Mouse (Mus musculus): ENCODE data around the gene 2210408I21Rik. TPM values are rescaled to one million over a fixed set of nuclear protein-coding genes. Genes with fewer than 3 reads are reported as not detected.

The 2210408I21Rik gene
- polyA plus RNA-seq, 1 experiment from 2014 or later = 12.2 TPM

DNA sequence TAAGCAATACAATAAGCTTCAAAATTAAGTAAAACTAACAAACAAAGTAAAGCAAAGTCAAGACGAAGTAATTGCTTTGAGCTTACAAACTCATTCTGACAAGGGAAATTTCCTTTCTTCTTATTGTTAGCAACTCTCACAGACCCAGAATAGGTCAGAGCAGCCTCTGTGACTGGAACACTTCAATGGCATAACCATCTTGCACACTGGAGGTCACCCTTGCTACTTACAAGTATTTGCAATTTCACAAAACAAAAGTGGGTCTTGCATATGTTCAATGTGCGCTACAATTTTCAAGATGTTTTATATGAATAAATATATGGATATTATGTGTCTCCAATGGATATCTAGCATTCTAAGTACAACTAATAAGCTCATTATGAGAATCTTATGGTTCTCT lies 265.4 kb downstream of the 2210408I21Rik start:
- H3K36me3 ChIP-seq (ENCODE audit: control insufficient read depth, insufficient read depth, low read length) = no peaks in the 10 kb centered on the region
- H3K4me3 ChIP-seq (ENCODE audit: low read depth, low read length) = no peak overlapping the region
- no peaks in the 10 kb centered on the region for H3K27me3 ChIP-seq (ENCODE audit: control insufficient read depth, insufficient read depth, low read length)
- 71% methylated on average over 2 of the region's 2 CpGs for WGBS
- no peak overlapping the region for H3K27ac ChIP-seq (ENCODE audit: low read depth, low read length)
- no peak overlapping the region for H3K9ac ChIP-seq (ENCODE audit: low read length)
- no peak for ATAC-seq (ENCODE audit: insufficient read depth, low FRiP score, low TSS enrichment)
- H3K9me3 ChIP-seq (ENCODE audit: control insufficient read depth, low read length) = no peaks in the 10 kb centered on the region
- H3K4me1 ChIP-seq (ENCODE audit: control insufficient read depth, insufficient read depth, low read length) = no peaks in the 10 kb centered on the region
- no peak for DNase-seq (ENCODE audit: low spot score)
- H3K4me2 ChIP-seq (ENCODE audit: low read depth) = no peak overlapping the region

- WGBS = 73% methylated on average over 3 of the region's 3 CpGs
- Histone ChIP-seq H3K4me1 (ENCODE audit: control insufficient read depth, insufficient read depth, low read length) (peaks cover 4% of the 10 kb centered on the region; the same call in 1 of the 2 replicates), H3K4me3 (ENCODE audit: low read depth, low read length) (no peak overlapping the region), H3K9ac (ENCODE audit: low read length) (no peak overlapping the region), H3K36me3 (ENCODE audit: control insufficient read depth, insufficient read depth, low read length) (no peaks in the 10 kb centered on the region), H3K27ac (ENCODE audit: low read depth, low read length) (no peak overlapping the region), H3K4me2 (ENCODE audit: low read depth) (no peak overlapping the region), H3K27me3 (ENCODE audit: control insufficient read depth, insufficient read depth, low read length) (no peaks in the 10 kb centered on the region), H3K9me3 (ENCODE audit: control insufficient read depth, low read length) (no peaks in the 10 kb centered on the region)
- DNase-seq (ENCODE audit: low spot score) (no peak), ATAC-seq (ENCODE audit: insufficient read depth, low FRiP score, low TSS enrichment) (no peak)
These were observed 273.2 kb downstream of the 2210408I21Rik start for GRCm38 (mm10) chr13:77408530-77408929.

DNA sequence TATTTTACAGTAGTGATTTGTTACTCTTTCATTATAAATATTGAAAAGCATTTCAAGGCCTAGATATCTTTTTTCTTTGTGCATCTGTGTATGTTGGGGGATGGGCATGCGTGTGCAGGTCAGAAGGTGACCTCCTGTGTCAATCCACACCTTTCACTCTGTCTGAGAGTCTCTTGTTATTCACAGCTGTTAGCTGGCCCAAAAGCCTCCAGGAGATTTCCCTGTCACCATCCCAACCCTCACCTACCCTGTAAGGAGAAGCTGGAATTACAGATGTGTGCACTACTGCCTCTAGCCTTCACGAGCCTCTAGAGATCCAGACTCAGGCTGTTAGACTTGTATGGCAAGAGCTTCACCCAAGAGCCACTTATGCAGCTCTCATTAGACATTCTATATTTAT lies 274.5 kb downstream of the 2210408I21Rik start:
- ATAC-seq (ENCODE audit: insufficient read depth, low FRiP score, low TSS enrichment) = no peak
- Histone ChIP-seq H3K27me3 (ENCODE audit: control insufficient read depth, insufficient read depth, low read length) (no peaks in the 10 kb centered on the region), H3K4me2 (ENCODE audit: low read depth) (no peak overlapping the region), H3K4me1 (ENCODE audit: control insufficient read depth, insufficient read depth, low read length) (peaks cover 4% of the 10 kb centered on the region; the same call in 1 of the 2 replicates), H3K9ac (ENCODE audit: low read length) (no peak overlapping the region), H3K4me3 (ENCODE audit: low read depth, low read length) (no peak overlapping the region), H3K27ac (ENCODE audit: low read depth, low read length) (no peak overlapping the region), H3K36me3 (ENCODE audit: control insufficient read depth, insufficient read depth, low read length) (no peaks in the 10 kb centered on the region), H3K9me3 (ENCODE audit: control insufficient read depth, low read length) (no peaks in the 10 kb centered on the region)
- WGBS = 70% methylated on average over 2 of the region's 2 CpGs
- DNase-seq (ENCODE audit: low spot score) = no peak

GRCm38 (mm10) chr13:77412829-77413228 lies 277.5 kb downstream of the 2210408I21Rik start:
- Histone ChIP-seq H3K27me3 (ENCODE audit: control insufficient read depth, insufficient read depth, low read length) (no peaks in the 10 kb centered on the region), H3K36me3 (ENCODE audit: control insufficient read depth, insufficient read depth, low read length) (no peaks in the 10 kb centered on the region), H3K9ac (ENCODE audit: low read length) (no peak overlapping the region), H3K9me3 (ENCODE audit: control insufficient read depth, low read length) (no peaks in the 10 kb centered on the region), H3K27ac (ENCODE audit: low read depth, low read length) (no peak overlapping the region), H3K4me1 (ENCODE audit: control insufficient read depth, insufficient read depth, low read length) (peaks cover 4% of the 10 kb centered on the region; the same call in 1 of the 2 replicates), H3K4me3 (ENCODE audit: low read depth, low read length) (no peak overlapping the region), H3K4me2 (ENCODE audit: low read depth) (no peak overlapping the region)
- 48% methylated on average over 2 of the region's 2 CpGs for WGBS
- ATAC-seq (ENCODE audit: insufficient read depth, low FRiP score, low TSS enrichment) = peak; percentile 49; the same call in 1 of the 2 replicates
- DNase-seq (ENCODE audit: low spot score) = no peak

DNA sequence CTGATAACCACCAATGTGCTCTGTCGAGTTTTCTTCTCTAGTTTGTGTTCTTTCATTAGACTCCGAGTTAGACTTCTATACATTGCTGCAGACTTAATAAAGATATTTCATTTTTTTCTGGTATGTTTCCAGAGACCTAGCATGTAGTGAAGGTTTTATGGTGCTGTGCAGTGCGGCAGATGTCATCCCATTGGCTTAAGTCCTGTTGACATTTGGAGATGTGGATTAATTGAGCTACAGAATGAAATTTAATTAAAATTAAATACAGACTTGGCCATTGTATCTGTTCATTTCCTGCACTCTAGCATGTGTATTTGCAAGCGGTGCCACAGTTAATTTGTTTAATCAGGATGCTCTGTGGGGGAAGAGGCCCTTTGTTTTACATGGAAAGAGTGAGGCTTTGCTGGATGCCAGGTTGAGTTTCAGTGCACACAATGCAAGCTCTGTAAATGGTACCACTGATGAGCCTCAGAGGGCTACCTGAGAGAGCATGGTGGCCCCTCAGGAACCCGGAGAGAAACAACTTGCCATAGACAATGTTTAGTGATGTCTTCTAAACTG lies 314.7 kb downstream of the 2210408I21Rik start:
- H3K4me3 ChIP-seq (ENCODE audit: low read depth, low read length) = no peak overlapping the region
- DNase-seq (ENCODE audit: low spot score) (no peak), ATAC-seq (ENCODE audit: insufficient read depth, low FRiP score, low TSS enrichment) (no peak)
- H3K36me3 ChIP-seq (ENCODE audit: control insufficient read depth, insufficient read depth, low read length) = no peaks in the 10 kb centered on the region
- WGBS = 88% methylated on average over 5 of the region's 5 CpGs
- H3K9ac ChIP-seq (ENCODE audit: low read length) = no peak overlapping the region
- no peaks in the 10 kb centered on the region for H3K27me3 ChIP-seq (ENCODE audit: control insufficient read depth, insufficient read depth, low read length)
- no peak overlapping the region for H3K4me2 ChIP-seq (ENCODE audit: low read depth)
- H3K4me1 ChIP-seq (ENCODE audit: control insufficient read depth, insufficient read depth, low read length) = no peaks in the 10 kb centered on the region
- H3K9me3 ChIP-seq (ENCODE audit: control insufficient read depth, low read length) = no peaks in the 10 kb centered on the region
- no peak overlapping the region for H3K27ac ChIP-seq (ENCODE audit: low read depth, low read length)

GRCm38 (mm10) chr13:77470093-77470621 lies 334.8 kb downstream of the 2210408I21Rik start:
- ATAC-seq (ENCODE audit: insufficient read depth, low FRiP score, low TSS enrichment) = no peak
- WGBS = 93% methylated on average over 3 of the region's 3 CpGs
- H3K9ac ChIP-seq (ENCODE audit: low read length) = no peak overlapping the region
- no peaks in the 10 kb centered on the region for H3K27me3 ChIP-seq (ENCODE audit: control insufficient read depth, insufficient read depth, low read length)
- H3K4me2 ChIP-seq (ENCODE audit: low read depth) = no peak overlapping the region
- no peaks in the 10 kb centered on the region for H3K4me1 ChIP-seq (ENCODE audit: control insufficient read depth, insufficient read depth, low read length)
- no peak overlapping the region for H3K27ac ChIP-seq (ENCODE audit: low read depth, low read length)
- no peak for DNase-seq (ENCODE audit: low spot score)
- H3K4me3 ChIP-seq (ENCODE audit: low read depth, low read length) = no peak overlapping the region
- H3K36me3 ChIP-seq (ENCODE audit: control insufficient read depth, insufficient read depth, low read length) = no peaks in the 10 kb centered on the region
- H3K9me3 ChIP-seq (ENCODE audit: control insufficient read depth, low read length) = no peaks in the 10 kb centered on the region

DNA sequence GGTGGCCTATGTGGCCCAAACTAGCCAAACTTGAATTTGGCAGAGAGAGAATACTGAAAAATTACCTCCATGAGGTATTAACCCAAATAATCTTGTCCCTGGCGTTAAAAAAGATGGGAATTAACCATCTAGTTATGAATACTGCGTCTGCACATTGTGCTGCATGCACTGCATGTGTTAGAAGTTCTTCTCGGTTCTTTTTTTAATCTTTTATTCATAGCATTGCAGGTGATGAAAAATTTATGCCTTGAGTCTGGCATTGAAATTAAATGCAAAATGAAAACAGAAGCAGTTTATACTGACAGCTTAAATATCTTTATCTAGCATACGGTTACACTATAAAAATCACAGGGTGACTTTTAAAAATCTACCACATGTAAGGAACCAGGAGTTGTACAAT lies 341.1 kb downstream of the 2210408I21Rik start:
- Histone ChIP-seq H3K36me3 (ENCODE audit: control insufficient read depth, insufficient read depth, low read length) (no peaks in the 10 kb centered on the region), H3K27me3 (ENCODE audit: control insufficient read depth, insufficient read depth, low read length) (no peaks in the 10 kb centered on the region), H3K9ac (ENCODE audit: low read length) (no peak overlapping the region), H3K27ac (ENCODE audit: low read depth, low read length) (no peak overlapping the region), H3K4me3 (ENCODE audit: low read depth, low read length) (no peak overlapping the region), H3K4me2 (ENCODE audit: low read depth) (no peak overlapping the region), H3K9me3 (ENCODE audit: control insufficient read depth, low read length) (no peaks in the 10 kb centered on the region), H3K4me1 (ENCODE audit: control insufficient read depth, insufficient read depth, low read length) (no peaks in the 10 kb centered on the region)
- ATAC-seq (ENCODE audit: insufficient read depth, low FRiP score, low TSS enrichment) (no peak), DNase-seq (ENCODE audit: low spot score) (no peak)
- 83% methylated on average over 4 of the region's 4 CpGs for WGBS

DNA sequence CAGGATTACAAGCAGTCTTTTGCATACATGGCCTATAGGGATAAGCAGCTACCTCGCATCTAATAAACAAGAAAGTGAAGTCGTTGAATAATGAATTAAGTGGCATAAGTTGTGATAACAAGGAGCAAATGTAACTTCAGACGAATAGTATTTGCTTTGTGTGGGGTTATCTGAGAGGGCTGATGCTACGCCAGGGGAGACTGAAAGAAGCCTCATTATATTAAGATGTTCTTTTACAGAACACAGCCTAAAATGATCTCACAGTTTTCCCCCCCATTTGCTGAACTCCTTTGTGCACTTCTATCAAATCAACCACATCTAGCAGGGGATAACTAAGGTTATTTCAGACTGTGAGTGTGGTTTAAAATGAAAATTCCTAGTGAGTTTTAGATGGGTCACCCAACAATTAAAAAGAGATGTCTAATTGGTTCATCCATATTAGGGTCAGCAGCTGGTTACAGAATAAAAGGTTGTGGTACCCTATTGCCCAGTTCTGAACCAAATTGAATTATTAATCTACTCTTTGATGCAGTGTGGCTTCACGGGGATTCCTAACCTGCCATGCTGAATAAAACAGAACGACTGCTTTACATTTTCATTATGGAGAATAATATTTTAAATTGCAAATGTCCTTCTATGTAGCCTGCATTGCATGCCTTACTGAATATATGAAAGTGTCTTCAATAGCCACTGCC lies 343.2 kb downstream of the 2210408I21Rik start:
- Histone ChIP-seq H3K9ac (ENCODE audit: low read length) (no peak overlapping the region), H3K4me2 (ENCODE audit: low read depth) (no peak overlapping the region), H3K9me3 (ENCODE audit: control insufficient read depth, low read length) (no peaks in the 10 kb centered on the region), H3K27me3 (ENCODE audit: control insufficient read depth, insufficient read depth, low read length) (no peaks in the 10 kb centered on the region), H3K36me3 (ENCODE audit: control insufficient read depth, insufficient read depth, low read length) (no peaks in the 10 kb centered on the region), H3K27ac (ENCODE audit: low read depth, low read length) (no peak overlapping the region), H3K4me3 (ENCODE audit: low read depth, low read length) (no peak overlapping the region), H3K4me1 (ENCODE audit: control insufficient read depth, insufficient read depth, low read length) (no peaks in the 10 kb centered on the region)
- 73% methylated on average over 6 of the region's 6 CpGs for WGBS
- DNase-seq (ENCODE audit: low spot score) (no peak), ATAC-seq (ENCODE audit: insufficient read depth, low FRiP score, low TSS enrichment) (no peak)
